Mouse (Mus musculus): Measurements from ENCODE around the gene Apon. TPM values are rescaled to one million over a fixed set of nuclear protein-coding genes. Genes with fewer than 3 reads are reported as not detected.

Apon gene
- not detected for total RNA-seq (2023)

DNA sequence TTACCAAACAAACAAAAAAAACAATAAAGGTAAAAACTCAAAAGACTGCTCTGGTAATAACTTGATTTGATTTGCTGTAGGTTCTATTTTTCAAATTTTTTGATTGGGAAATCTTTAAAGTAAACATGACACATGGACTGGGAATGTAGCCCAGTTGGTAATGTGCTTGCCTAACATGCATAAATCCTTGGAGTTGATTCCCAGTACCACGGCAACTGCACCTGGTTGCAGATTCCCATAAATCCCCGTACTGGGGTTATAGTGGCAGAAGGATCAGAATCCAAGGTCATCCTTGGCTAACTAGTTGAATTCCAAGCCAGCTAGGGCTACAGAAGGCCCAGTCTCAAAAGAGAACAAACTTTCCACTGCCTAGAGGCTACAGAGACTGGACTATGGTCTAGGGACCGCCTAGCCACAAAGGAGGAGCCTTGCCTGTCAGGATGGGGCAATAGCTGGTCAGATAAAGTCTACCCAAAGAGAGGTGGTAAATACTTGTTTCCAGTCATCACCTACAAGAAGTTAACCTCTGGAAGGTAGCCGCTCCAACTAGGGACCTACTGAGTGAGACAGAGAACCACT lies at the start of gene Apon:
Gene Apon, plus strand, starts transcription at position 420 of the 579 bp plus-strand sequence.

DNA sequence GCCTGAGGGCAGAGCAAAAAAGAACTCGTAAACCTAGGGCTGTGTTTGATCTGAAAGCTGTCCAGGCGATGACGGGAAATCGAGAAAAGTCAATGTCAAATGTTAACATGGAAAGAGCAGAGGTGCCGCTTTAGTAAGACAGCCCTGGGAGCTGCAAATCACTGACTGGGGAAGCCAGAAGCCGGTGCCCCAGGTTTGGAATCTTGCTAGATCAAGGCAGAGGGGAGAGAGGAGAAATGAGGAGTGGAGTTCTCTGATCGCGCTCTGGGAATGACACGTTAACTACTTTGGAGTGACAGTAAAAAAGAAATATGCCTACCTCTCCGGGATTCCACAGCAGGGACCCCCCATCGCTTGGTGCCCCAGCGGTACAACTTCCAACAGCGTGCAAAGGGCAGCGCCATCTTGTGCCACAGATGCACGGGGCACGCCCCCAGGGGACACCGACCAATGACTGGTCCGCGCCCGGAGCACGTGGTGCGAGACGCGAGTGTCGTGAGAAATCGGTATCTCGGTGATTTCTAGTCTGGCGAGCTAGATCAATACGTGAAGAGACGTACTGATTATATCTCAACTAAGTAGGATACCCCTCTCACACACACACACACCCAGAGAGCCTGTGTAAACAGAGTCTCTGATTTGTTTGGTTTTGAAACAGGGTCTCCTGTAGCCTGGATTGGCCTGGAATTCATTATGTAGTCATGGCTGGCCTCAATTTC lies 42.3 kb upstream of the Apon start, which contains the start of gene Spryd4:
Gene Spryd4, minus strand, starts transcription at position 418 of the 719 bp plus-strand sequence.

DNA sequence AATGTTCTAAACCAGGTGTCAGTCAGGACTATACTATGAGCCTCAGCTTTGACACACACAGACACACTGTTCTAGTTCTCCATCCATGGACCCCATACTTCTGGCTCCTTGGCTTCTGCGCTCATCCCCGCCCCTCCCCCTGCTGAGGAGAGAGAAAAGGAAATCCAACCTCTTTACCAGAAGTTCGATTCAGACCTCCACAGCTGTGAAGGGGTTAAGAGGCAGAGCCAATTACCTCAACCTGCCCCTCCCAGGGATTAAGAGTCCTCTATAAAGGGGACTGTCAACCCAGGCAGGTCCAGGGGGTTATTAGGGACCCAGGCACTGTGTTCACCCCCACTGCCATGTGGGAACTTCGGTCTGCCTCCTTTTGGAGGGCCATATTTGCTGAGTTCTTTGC lies 28.4 kb upstream of the Apon start, which contains the start of gene Mip:
Gene Mip, plus strand, starts transcription at position 301 of the 400 bp plus-strand sequence.

DNA sequence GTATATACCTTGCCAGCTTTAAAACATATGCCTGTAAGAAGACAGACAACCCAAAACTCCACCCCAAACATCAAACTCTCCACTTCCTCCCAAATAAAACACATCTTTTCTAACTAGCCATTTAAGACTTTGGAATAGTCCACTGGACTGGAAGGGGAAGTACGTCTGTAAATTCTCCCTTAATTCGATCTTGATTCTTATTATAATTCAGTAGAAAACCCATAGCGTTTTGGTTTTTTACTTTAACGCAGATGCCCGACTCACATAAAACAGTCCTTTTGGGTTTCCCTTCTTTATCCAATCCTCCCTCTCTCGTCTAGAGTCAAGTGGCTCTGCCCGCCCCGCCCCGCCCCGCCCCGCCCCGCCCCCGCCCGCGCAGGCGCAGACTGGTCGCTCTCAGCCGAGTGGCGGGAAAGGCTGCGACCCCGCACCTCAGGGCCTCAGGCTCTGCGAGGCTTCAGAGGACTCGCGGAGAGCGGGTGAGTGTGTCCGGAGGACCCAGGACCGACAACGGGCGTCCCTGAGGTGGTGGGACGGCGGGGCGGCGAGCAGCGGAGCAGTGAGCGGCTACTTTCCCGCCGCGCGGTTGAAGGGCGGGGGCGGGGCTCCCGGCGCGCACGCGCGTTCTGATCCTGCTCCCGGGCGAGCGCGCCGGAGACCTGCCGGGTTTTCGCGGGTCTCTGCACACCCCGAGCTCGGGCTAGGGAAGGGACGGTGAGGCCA lies 22.0 kb upstream of the Apon start, which contains the start of gene Timeless:
Gene Timeless, plus strand, starts transcription at position 369 of the 723 bp plus-strand sequence.

DNA sequence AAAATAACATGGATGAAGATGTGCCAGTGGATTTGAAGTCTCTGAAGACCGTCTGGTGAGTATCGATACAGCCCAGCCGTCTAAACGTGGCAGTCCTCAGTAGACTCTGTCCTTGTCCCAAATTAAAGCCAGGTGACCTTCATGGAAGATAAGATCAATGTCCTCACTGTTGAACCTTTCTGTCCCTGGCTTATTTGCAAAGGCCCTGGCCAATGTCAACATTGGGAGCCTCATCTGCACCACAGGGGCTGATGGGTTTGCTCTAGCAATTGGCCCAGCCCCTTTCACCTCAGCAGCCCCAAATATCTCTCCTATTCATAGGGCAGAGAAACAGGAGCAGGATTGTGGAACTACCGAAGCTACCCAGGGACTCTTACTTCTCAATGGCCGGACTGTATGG lies 14.5 kb downstream of the Apon start, which contains the start of gene Apof:
Gene Apof, plus strand, starts transcription at position 301 of the 400 bp plus-strand sequence.

DNA sequence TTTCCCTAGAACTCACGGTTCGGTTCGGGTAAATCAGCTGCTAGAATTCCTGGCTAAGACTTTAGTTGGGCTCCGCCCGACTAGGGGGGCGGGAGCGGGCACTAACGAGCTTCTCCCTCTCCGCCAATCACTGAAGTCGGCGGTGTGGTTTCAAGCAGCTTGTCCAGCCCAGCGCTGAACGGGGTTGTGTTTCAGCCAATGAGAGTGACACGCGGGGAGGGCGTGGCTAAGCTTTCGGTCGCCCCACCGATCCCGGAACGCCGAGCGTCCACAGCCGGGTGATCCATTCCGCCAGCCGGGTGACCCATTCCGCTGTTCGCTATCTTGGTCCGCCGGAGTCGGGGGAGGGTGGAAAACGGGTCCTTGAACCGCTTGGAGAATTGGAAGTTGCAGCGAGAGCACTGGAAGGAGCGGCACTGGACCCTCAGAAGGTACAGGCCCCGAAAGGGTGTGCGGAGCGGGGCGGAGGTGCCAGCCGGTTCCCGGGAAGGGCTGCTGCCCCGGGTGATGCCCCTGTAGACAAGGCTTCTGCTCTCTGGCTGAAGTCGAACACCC lies 16.5 kb downstream of the Apon start, which contains the start of gene Stat2:
Gene Stat2, plus strand, starts transcription at position 273 of the 555 bp plus-strand sequence.

DNA sequence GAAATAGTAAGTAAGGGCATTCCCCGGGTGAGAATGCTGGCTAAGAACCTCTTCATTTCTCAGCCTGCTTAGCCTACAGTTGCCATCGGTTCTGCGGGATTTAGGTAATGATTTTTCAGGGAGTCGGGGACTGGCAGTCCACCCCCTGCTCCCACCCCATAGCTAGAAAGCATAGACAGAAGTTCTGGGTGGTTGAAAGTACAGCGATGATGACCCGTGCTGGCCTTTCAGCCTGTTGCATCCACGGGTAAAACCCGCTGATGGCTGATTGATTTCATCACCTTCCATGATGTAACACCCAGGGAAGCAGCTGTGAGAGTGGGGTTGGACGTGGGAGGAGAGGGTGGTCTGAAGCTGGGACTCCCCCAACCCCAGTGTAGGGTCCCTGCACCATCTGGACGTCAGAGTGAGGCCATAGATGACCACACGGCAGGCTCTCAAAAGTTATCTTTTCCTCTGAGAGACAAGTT lies 44.8 kb downstream of the Apon start, which contains the start of gene Il23a:
Gene Il23a, minus strand, starts transcription at position 51 of the 470 bp plus-strand sequence.

DNA sequence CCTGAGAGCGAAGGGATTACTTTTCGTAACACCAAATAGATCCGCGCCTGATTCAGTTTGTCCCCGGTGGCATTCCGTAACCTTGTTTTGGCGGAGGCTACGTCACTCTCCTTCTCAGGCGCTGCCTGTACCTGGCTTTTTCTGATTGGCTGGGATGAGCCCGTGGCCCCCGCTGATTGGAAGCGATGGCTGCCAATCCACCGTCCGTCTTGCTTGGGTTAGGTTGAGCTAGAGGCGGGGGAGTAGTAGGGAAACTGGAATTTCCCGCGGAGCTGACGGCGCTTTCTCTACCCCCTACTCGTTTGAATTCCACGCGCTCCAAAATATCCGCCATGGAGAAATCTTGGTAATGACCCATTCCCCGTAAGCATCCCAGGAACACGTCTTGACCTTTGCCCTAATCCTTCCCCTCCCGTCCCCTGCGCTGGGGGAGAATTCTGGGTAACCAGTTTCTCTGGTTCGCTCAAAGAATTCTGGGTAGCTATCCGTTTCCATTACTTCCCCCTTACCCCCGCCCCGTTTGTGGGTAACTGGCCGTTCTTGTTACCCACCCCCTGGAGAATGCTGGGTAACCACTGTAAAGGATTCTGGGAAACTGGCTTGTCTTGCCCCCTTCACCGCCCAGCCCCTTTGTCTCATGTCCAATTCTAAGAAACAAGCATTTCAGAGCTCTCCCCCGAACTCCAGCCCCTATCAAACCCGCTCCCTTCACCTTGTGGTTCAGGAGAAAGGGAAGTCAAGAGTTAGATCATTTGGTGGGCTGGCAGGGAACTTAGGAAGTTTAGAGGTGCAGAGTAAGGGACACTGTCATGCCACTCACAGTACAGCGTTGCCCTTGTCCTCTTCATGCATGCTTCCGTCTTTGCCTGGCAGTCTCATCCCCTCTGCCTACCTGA lies 49.5 kb downstream of the Apon start, which contains the start of gene Pan2:
Gene Pan2, plus strand, starts transcription at position 210 of the 896 bp plus-strand sequence.

Other genes with a start within 250 kb of the Apon start
- not detected for gene Hsd17b6, start 246.5 kb upstream of the Apon start, total RNA-seq (2023)
- gene Prim1, start 238.9 kb upstream of the Apon start, total RNA-seq (2023) = 20.7 TPM
- gene Naca, start 218.5 kb upstream of the Apon start, total RNA-seq (2023) = 830 TPM
- gene Ptges3, start 195.1 kb upstream of the Apon start, total RNA-seq (2023) = 118 TPM
- 629 TPM for gene Atp5b, start 170.8 kb upstream of the Apon start, total RNA-seq (2023)
- 104 TPM for gene Baz2a, start 162.5 kb upstream of the Apon start, total RNA-seq (2023)
- gene Rbms2, start 73.8 kb upstream of the Apon start, total RNA-seq (2023) = 37.2 TPM
- gene Gls2, start 59.6 kb upstream of the Apon start, total RNA-seq (2023) = 0.86 TPM
- 14.0 TPM for gene Spryd4, start 42.3 kb upstream of the Apon start, total RNA-seq (2023)
- not detected for gene Mip, start 28.3 kb upstream of the Apon start, total RNA-seq (2023)
- 37.2 TPM for gene Timeless, start 22.0 kb upstream of the Apon start, total RNA-seq (2023)
- not detected for gene Apof, start 14.6 kb downstream of the Apon start, total RNA-seq (2023)
- gene Stat2, start 16.5 kb downstream of the Apon start, total RNA-seq (2023) = 59.1 TPM
- not detected for gene Il23a, start 44.7 kb downstream of the Apon start, total RNA-seq (2023)
- 45.0 TPM for gene Pan2, start 49.2 kb downstream of the Apon start, total RNA-seq (2023)
- 19.0 TPM for gene Cnpy2, start 68.4 kb downstream of the Apon start, total RNA-seq (2023)
- 82.2 TPM for gene Cs, start 83.6 kb downstream of the Apon start, total RNA-seq (2023)
- 22.3 TPM for gene Coq10a, start 114.9 kb downstream of the Apon start, total RNA-seq (2023)
- gene Ankrd52, start 123.0 kb downstream of the Apon start, total RNA-seq (2023) = 50.4 TPM
- not detected for gene Slc39a5, start 147.1 kb downstream of the Apon start, total RNA-seq (2023)
- 41.9 TPM for gene Nabp2, start 157.4 kb downstream of the Apon start, total RNA-seq (2023)
- gene Rnf41, start 157.6 kb downstream of the Apon start, total RNA-seq (2023) = 28.7 TPM
- gene Smarcc2, start 205.2 kb downstream of the Apon start, total RNA-seq (2023) = 114 TPM
- gene Myl6, start 240.0 kb downstream of the Apon start, total RNA-seq (2023) = 626 TPM
- gene Myl6b, start 244.6 kb downstream of the Apon start, total RNA-seq (2023) = not detected